Mouse (Mus musculus) macrophage (primary cell): ENCODE measurements around the gene Stom. TPM values are rescaled to one million over a fixed set of nuclear protein-coding genes. Genes with fewer than 3 reads are reported as not detected.
A peak's percentile ranks its signal among the peaks of the same experiment; 100 is the strongest.

ENCODE experiments used
- H3K27ac ChIP-seq: fragments of 350-480 bp; formaldehyde crosslinking; 2 replicates; pipeline ENCODE4 v1.9.0; 2021
- H3K36me3 ChIP-seq: fragments of 350-480 bp; formaldehyde crosslinking; 2 replicates; pipeline ENCODE4 v1.9.0; 2021; ENCODE audit errors: inconsistent target
- H3K4me3 ChIP-seq: fragments of 350-480 bp; formaldehyde crosslinking; 2 replicates; pipeline ENCODE4 v1.9.0; 2021; ENCODE audit errors: inconsistent target
- H3K79me2 ChIP-seq: fragments of 350-480 bp; formaldehyde crosslinking; 2 replicates; pipeline ENCODE4 v1.9.0; 2021; ENCODE audit errors: inconsistent target
- WGBS: methylation state at CpG from one replicate; pipeline ENCODE4 v1.1.7; 2026; ENCODE audit warnings: inconsistent platforms; ENCODE audit not compliant: missing documents; 5-methylcytosine and 5-hydroxymethylcytosine counted together
- polyA plus RNA-seq: library from polyadenylated mRNA; stranded (reverse); fragments of 250-400 nt; gene quantifications from 3 replicates; pipeline ENCODE4 v1.2.4, GENCODE M21; 2018; ENCODE audit warnings: inconsistent platforms
- total RNA-seq, 78 experiments: library from RNA; depleted of rRNA; stranded (reverse); fragments of 250-400 nt; gene quantifications; 1 replicate in 9 of 78; 2 replicates in 24 of 78; 3 replicates in 43 of 78; 4 replicates in 2 of 78; pipeline ENCODE4 v1.2.4; 2018; ENCODE audit warnings: inconsistent platforms in 56 of 78

The Stom gene
- total RNA-seq (2018; cell fraction: chromatin; rRNA removed): 100 to 1,000 TPM in 11 of 26 experiments, 10 to 100 TPM in 15; 30.9 to 262 (median 79.8) TPM
- total RNA-seq (2018; cell fraction: cytosol; rRNA removed): 100 to 1,000 TPM; 204 to 401 (median 304) TPM
- 100 to 1,000 TPM; 188 to 510 (median 266) TPM for total RNA-seq (2018; cell fraction: nucleus; rRNA removed)
- polyA plus RNA-seq: 180 to 528 TPM (median 364 TPM) in 3 replicates

DNA sequence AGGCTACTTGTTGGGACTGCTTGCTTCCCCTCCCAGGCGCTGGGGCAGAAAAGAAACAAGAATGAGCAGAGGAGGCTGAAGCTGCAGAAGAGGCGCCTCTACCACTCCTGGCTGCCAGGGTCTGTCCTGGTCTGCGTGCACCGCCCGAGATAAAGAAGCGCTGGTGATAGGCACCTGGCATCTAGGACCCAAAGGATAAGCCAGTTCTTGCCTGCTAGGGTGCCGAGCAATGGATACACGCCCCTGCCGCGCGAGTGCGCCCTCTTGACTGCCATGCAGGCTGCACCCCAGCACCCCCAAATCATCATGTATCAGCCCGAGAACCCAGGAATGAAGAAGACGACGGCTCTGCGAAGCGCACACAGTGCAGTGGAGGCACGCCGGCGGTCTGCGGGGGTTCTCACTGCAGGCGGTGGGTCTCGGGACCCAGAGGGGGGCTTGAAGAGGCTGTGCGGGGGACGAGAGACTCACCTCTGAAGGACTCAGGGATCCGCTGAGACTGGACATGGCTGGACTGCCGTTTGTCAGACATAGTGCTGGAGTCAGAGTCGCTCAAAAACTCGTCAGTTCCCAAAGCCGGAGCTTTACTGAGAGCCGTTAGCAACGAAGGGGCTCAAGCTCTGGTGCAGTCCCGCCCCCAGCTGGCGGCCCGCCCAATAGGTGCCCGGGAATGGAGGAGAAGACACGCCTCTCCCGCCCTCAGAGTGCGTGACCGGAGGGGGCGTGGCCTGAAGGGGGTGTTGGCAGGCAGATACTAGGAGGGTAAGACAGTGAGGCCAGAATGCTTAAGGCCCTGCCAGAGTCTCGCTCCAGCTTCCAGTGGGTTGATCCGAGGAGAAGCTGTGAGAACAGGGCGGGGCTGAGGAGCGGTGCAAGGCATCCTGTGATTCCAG, at the start of gene Stom:
Stom (minus strand) TSS at position 589 of the 893 bp plus-strand sequence.
- Histone ChIP-seq H3K4me3 (peak within 1 kb of the TSS; percentile 97), H3K27ac (peak within 1 kb of the TSS; percentile 92), H3K36me3 (no peaks in the 10 kb centered on the region), H3K79me2 (peaks cover 51% of the 10 kb centered on the region)
- WGBS: 1% methylated on average over 44 of the region's 45 CpGs

DNA sequence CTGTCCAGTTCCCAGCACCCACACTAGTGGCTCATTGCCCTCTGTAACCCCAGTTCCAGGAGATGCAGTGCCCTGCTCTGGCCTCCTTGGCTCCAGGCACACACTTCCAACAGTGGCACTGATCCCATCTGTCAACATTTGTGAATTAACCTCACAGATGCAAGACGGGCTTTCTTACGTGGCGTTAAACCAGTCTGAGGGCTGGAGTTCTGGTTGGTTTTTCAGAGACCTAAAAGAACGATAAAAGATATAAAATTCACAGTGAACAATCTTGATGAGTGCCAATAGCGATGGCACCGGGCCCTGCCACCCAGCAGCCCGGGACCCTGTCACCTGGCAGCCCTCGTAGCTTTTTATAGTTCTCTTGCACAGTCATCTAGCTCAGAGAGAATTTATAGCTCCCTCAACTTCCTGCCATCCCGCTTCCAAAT, 48.7 kb upstream of the Stom start:
- WGBS: 78% methylated on average over 9 of the region's 9 CpGs
- no peak overlapping the region for H3K4me3 ChIP-seq
- no peaks in the 10 kb centered on the region for H3K36me3 ChIP-seq
- H3K27ac ChIP-seq: no peak overlapping the region
- no peaks in the 10 kb centered on the region for H3K79me2 ChIP-seq

DNA sequence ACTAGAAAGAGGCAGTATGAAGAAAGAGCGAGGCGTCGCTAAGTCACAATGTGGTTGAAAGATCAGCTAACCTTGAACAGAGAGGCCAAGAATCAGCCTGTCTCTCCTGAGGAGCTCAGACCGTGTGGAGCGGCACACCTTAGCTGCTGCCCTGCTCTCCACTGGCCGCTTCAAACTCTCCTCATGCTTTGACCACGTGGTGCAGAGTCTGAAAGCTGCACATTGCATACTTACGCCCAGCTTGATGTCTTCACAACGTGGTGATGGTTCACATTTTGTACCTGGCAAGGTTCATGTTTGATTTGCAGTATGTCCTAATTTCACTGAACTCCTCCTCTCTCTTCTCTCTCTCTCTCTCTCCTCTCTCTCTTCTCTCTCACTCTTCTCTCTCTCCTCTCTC, 42.5 kb upstream of the Stom start:
- Histone ChIP-seq H3K4me3 (no peak overlapping the region), H3K79me2 (no peaks in the 10 kb centered on the region)
- WGBS: 85% methylated on average over 9 of the region's 9 CpGs

DNA sequence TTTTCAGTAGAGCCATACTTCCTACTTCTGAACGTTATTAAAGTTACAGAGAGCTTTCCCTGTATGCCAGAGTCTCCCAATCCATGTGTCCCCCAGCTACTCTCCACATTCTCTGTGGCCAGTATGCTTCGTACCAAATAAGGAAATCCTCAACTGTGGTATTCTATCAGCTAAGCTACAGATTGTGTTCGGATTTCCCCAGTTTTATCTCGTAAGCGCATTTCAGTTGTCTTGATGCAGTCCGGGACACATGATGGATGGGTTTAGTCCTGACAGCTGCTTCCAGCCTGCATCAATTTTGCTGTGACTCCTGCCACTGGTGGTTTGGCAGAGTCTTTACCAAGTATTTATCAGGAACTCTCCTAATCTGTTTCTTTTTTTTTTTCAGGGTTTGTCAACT, 40.8 kb upstream of the Stom start:
- no peaks in the 10 kb centered on the region for H3K36me3 ChIP-seq

More for the DNA sequence above, 42.5 kb upstream of the Stom start:
- no peak overlapping the region for H3K27ac ChIP-seq
- H3K36me3 ChIP-seq: no peaks in the 10 kb centered on the region

DNA sequence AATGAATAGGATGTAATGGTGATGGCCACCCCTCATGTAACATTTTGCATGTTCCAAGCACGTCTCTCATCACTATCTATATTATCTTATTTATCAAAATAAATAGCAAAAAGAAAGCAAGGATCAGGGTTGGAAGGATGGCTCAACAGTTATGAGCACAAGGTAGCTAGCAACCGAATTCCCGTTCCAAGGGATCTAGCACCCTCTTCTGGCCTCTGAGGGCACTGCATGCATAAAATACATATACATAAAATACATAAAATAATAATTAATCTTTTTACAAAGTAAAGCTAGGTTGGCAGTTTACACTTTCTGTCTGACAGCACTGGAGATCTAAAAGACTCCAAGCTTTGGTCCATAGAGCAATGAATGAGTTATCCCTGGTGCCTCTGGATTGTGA, 36.2 kb upstream of the Stom start:
- Histone ChIP-seq H3K79me2 (no peaks in the 10 kb centered on the region), H3K4me3 (no peak overlapping the region), H3K27ac (no peak overlapping the region), H3K36me3 (no peaks in the 10 kb centered on the region)
- 49% methylated on average over 3 of the region's 3 CpGs for WGBS

More for the DNA sequence above, 40.8 kb upstream of the Stom start:
- WGBS: 10% methylated on average over 6 of the region's 6 CpGs
- no peaks in the 10 kb centered on the region for H3K79me2 ChIP-seq
- H3K27ac ChIP-seq: no peak overlapping the region
- H3K4me3 ChIP-seq: no peak overlapping the region

DNA sequence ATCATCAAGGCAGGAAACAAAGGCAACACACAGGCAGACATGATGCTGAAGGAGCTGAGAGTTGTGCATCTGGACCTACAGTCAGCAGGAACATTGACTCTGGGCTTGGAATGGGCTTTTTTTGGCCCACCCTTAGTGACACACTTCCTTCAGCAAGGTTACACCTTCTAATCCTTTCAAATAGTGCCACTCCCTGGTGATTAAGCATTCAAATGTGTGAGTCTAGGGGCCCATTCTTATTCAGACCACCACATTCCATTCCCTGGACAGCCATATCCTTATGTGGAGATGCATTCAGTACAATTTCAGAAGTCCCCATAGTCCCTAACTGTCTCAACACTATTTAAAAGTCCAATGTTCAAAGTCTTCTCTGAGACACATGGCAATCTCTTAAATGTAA, 33.9 kb upstream of the Stom start:
- Histone ChIP-seq H3K79me2 (no peaks in the 10 kb centered on the region), H3K4me3 (no peak overlapping the region), H3K36me3 (no peaks in the 10 kb centered on the region), H3K27ac (no peak overlapping the region)

DNA sequence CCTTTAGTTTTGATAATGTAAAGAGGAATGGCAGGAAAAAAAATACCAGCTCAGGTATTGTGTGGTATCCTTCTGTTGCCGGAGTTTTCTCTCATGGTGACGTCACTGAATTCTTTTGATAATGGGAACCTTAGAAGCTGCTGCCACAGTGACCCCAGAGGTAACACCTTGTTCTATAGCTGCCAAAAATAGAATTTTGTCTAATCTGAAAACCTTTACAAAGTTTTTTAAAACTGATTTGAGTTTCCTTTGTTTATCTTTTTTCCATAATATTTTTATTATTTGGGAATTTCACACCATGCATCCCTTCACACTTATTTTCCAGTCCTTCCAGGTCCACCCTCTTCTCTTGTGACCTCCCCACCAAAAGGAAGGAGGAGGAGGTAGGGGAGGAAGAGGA, 30.9 kb upstream of the Stom start, which contains the start of gene 4930568D16Rik:
4930568D16Rik (minus strand) TSS at position 101 of the 400 bp plus-strand sequence.
- H3K4me3 ChIP-seq: no peak within 1 kb of the TSS
- H3K36me3 ChIP-seq: no peaks in the 10 kb centered on the region
- 89% methylated on average over 2 of the region's 2 CpGs for WGBS
- H3K79me2 ChIP-seq: no peaks in the 10 kb centered on the region
- no peak within 1 kb of the TSS for H3K27ac ChIP-seq

DNA sequence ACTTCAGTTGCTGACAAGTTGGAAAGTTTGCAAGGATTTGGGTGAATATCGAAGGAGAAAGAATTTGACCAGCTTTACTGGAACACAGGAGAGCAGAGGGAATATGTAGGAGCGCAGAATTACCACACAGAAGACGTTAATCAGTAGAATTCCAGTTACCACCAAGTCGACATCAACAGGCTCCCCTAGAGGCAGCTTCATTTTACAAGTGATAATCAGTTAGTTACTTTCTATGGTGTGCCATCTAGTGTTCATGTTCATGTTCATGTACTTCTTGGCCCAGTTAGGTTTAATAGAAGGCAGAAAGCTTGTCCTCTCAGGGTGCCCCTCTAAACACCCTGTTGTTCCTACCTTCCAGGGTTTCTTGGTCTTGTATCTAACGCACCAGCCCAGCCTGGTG, 12.4 kb upstream of the Stom start:
- no peaks in the 10 kb centered on the region for H3K79me2 ChIP-seq
- H3K36me3 ChIP-seq: no peaks in the 10 kb centered on the region
- H3K4me3 ChIP-seq: no peak overlapping the region
- no peak overlapping the region for H3K27ac ChIP-seq
- WGBS: 39% methylated on average over 5 of the region's 5 CpGs

DNA sequence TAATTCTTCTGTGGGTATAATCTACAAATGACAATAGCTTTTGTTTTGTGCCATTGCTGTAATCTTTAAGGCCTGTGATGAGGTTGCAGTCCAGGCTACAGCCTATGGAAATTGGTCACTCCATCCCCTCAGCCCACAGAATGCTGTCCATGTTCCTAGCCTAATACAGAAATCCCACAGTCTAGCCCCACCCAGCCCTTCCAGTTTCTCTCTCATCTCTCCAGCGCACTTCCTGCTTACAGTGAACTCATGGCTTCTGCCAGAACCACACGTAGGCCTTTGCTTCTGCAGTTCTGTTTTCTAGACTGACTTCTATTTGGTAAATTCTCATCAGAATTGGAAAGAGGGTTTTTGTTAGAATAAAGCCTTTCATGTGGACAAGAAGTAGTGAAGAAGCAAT, 9.2 kb upstream of the Stom start:
- Histone ChIP-seq H3K27ac (no peak overlapping the region), H3K79me2 (no peaks in the 10 kb centered on the region), H3K4me3 (no peak overlapping the region), H3K36me3 (no peaks in the 10 kb centered on the region)
- 7% methylated on average over 2 of the region's 2 CpGs for WGBS

DNA sequence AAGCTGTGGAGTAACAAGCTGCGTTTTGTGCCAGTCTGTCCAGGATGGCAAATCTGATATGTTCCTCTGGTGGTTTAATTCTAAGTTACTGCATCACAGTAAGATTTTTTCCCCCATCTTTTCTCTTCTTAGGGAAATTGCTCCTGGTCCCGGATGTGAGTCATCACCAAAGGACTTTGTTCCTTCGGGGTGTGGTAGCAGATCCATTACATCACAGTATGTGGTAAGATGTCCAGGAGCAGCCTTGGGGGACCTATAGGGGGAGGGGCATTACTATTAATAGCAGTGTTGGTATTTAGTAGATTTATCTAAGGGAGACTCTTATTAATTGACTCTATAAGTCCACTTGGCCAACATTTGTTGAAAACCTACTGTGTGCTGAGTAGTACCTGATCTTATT, 5.8 kb upstream of the Stom start:
- H3K4me3 ChIP-seq: no peak overlapping the region
- H3K27ac ChIP-seq: peak overlapping the region; percentile 48
- H3K36me3 ChIP-seq: no peaks in the 10 kb centered on the region
- H3K79me2 ChIP-seq: no peaks in the 10 kb centered on the region
- 21% methylated on average over 3 of the region's 3 CpGs for whole genome bisulfite sequencing

DNA sequence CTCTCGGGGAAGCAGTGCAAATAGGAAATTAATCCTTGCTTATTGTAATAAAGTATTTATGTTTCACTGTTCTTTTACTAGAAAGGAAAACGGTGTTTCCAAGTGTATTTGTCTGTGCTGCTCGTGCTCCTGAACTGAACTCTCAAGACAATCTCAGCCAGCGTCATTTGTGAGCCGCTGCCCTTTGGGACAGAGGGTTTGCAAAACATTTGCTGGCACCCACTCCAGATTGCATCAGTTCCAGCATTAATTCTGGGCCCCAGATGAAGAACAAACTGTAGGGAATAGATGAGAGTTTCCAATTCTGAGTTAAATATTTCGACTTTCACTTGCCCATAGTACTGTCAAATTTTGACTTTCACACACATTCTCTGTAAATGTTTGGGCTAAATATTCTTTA, 1.9 kb upstream of the Stom start:
- H3K79me2 ChIP-seq: peaks cover 31% of the 10 kb centered on the region
- WGBS: 52% methylated on average over 6 of the region's 6 CpGs
- H3K27ac ChIP-seq: peak overlapping the region; percentile 92
- no peak overlapping the region for H3K4me3 ChIP-seq
- H3K36me3 ChIP-seq: no peaks in the 10 kb centered on the region

DNA sequence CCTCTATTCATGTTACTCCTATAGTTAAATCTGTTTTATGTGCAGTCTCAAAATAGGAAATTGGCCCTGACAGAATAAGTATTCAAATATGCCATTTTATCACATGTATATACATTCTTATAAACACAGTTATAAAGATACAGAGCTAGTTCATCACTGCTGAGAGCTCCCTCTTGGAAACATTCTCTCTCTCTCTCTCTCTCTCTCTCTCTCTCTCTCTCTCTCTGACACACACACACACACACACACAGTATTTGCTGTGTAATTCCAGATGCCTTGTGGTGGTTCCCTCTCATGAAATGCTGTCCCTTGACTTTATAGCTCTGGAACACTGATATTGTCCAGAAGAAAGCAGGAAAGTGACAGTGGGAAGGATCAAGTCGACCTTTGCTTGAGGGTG, 1.3 kb upstream of the Stom start:
- Histone ChIP-seq H3K79me2 (peaks cover 37% of the 10 kb centered on the region), H3K4me3 (no peak overlapping the region), H3K36me3 (no peaks in the 10 kb centered on the region), H3K27ac (peak overlapping the region; percentile 92)
- 64% methylated on average over 1 of the region's 1 CpGs for WGBS

DNA sequence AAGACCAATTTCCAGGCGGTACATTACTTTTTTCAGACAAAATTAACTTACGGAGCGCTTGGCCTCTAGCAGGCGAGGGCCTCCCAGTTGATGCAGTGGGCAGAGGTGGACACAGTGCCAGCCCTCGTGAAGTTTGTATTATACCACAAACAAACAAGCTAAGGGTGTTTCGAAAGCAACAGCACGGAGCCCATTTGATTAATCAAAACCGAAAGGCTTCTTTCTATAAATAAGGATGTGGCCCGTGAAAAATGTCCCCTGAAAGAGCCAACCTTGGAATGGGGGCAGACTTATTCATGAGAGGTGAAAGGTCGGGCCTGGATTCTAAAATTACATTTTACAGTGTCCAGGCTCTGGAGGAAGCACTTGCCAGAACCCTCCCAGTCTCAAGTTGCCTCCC, 643 bp upstream of the Stom start:
- WGBS: 50% methylated on average over 10 of the region's 10 CpGs
- Histone ChIP-seq H3K4me3 (peak overlapping the region; percentile 97), H3K27ac (peak overlapping the region; percentile 92), H3K79me2 (peaks cover 44% of the 10 kb centered on the region), H3K36me3 (no peaks in the 10 kb centered on the region)

DNA sequence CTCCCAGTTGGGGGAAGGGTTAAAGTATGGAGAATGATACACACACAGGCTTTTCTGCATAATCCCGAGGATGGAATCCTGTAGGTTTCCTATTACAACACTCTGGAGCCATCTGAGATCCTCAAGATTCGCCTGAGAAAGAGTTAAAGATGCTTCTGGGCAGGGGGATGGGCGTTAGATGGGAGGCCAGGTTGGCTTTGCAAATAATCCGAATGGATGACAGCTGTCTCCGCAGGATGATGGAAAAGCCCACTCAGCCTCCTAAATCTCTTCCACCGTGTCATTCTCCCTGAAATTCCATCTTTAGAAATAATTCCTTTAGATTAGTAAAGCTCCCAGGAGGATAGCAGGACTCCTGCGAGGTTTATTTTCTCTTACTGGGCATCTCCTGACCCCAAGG, 1.2 kb downstream of the Stom start:
- peak overlapping the region; percentile 92 for H3K27ac ChIP-seq
- H3K36me3 ChIP-seq: no peaks in the 10 kb centered on the region
- H3K79me2 ChIP-seq: peaks cover 61% of the 10 kb centered on the region
- H3K4me3 ChIP-seq: peak overlapping the region; percentile 97
- 66% methylated on average over 7 of the region's 7 CpGs for WGBS

DNA sequence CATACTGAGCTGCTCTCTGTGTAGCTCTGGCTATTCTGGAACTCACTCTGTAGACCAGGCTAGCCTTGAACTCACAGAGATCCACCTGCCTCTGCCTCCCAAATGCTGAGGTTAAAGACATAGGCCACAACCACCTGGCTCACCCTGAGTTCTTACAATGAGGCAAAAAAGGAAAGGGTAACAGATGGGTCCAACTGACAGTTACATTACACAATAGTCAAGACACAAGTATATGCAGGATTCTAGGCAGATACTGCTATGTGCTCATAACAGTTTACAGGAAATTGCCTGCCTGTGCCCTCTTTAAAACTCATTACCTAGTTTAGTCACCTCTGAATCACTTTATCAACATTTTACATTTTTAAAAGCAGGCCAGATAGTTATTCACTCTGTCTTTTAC, 3.1 kb downstream of the Stom start:
- Histone ChIP-seq H3K27ac (peak overlapping the region; percentile 1), H3K36me3 (no peaks in the 10 kb centered on the region), H3K79me2 (peaks cover 81% of the 10 kb centered on the region), H3K4me3 (no peak overlapping the region; the same call in 1 of the 2 replicates)
